Mouse (Mus musculus): ENCODE data around the gene Slc52a3.

GRCm38 (mm10) chr2:151967792-151968191 lies 28.5 kb upstream of the Slc52a3 start:
- TF ChIP-seq CTCF (IDR thresholded peaks at IDR 0.05; ENCODE audit: low read depth) = no peak
- no peak for TF ChIP-seq EP300 (IDR thresholded peaks at IDR 0.05; ENCODE audit: low read depth)

Measured in liver, embryonic 14.5 days (tissue).